ENCODE assay signal across 8 mouse cellular contexts in the genomic region with DNA sequence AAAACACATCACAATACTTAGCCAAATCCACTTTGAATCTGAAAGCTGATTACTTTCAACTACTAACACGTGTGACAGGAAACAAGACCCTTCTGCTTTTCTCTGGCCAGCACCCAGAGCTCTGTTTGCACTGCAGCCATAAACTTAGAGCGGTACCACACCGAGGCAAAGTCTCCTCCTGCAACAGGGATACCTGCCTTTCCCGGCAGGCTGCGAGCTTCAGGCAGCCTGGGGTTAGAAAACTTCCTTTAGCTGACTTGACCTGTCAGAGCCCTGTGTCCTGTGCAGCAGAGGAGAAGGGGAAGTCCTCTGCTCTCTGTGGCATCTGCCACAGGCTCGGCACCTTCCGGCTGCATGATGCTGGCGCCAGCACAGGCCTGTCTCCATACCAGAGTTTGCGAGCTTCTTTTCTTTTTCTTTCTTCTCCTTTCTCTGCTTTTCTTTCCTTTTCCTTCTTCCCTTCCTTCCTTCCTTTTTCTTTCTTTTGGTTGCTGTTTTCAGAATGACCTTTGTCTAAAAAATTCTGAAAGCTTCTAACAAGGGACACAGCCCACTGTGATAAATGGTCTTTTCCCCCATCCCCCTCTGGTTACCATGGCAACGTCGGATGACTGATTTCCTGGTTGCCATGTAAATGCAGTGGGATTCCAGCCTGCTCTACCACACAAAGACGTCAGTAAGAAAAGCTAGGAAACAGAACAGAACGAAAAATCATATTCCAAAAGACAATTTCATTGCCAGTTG. TPM values are rescaled to one million over a fixed set of nuclear protein-coding genes. Genes with fewer than 3 reads are reported as not detected.
A peak's percentile ranks its signal among the peaks of the same experiment; 100 is the strongest.
DNase-seq lines count a peak whose midpoint lies in the region; ATAC-seq and TF ChIP-seq lines count a peak whose summit lies in the region.

No protein-coding gene starts in this region.

- no peaks in the 10 kb centered on the region for H3K27me3 ChIP-seq in hindbrain, embryonic 12.5 days
- no peaks in the 10 kb centered on the region for H3K27me3 ChIP-seq in lung, postnatal 0 days (replicated peaks; ENCODE audit: insufficient read depth, low read length)

- H3K9ac ChIP-seq in hindbrain, embryonic 12.5 days = peak overlapping the region; percentile 65
- H3K9ac ChIP-seq in lung, postnatal 0 days (replicated peaks; ENCODE audit: low read depth) = no peak overlapping the region

- H3K9me3 ChIP-seq in hindbrain, embryonic 12.5 days (replicated peaks) = no peaks in the 10 kb centered on the region
- no peaks in the 10 kb centered on the region for H3K9me3 ChIP-seq in lung, postnatal 0 days (ENCODE audit: low read length)

- TF ChIP-seq EP300 in lung, postnatal 0 days (IDR thresholded peaks at IDR 0.05) = 0 out of 2 replicates have a peak, but pooled peaks have one; percentile 38

- 1% methylated on average over 13 of the region's 13 CpGs for WGBS in hindbrain, embryonic 12.5 days
- 4% methylated on average over 13 of the region's 13 CpGs for WGBS in lung, postnatal 0 days

- peak; percentile 94 for ATAC-seq in hindbrain, embryonic 12.5 days (ENCODE audit: low FRiP score)
- peak; percentile 56 for ATAC-seq in lung, postnatal 0 days

- no peaks in the 10 kb centered on the region for H3K36me3 ChIP-seq in hindbrain, embryonic 12.5 days
- H3K36me3 ChIP-seq in lung, postnatal 0 days (ENCODE audit: insufficient read depth, low read length) = no peaks in the 10 kb centered on the region

- DNase-seq in NIH3T3 (ENCODE audit: low read depth) = peak; percentile 92
- peak; percentile 85 for DNase-seq in cerebellum, adult 9-10 months
- peak; percentile 85 to 88 for DNase-seq in frontal cortex, postnatal 10 days (ENCODE audit: low spot score in 2 of 2)
- DNase-seq in layer of hippocampus, postnatal 14 days (ENCODE audit: low spot score in 2 of 2) = peak; percentile 86 to 95
- peak; percentile 63 for DNase-seq in lung, postnatal 0 days (ENCODE audit: low spot score)
- peak; percentile 92 for DNase-seq in retina, postnatal 1 day
- peak; percentile 78 for DNase-seq in thymus, postnatal 4 days

- H3K4me2 ChIP-seq in hindbrain, embryonic 12.5 days (replicated peaks) = peak overlapping the region; percentile 55
- H3K4me2 ChIP-seq in lung, postnatal 0 days (replicated peaks; ENCODE audit: low read depth, low read length) = peak overlapping the region; percentile 41

- peak overlapping the region; percentile 19 for H3K4me3 ChIP-seq in hindbrain, embryonic 12.5 days
- no peak overlapping the region for H3K4me3 ChIP-seq in lung, postnatal 0 days (ENCODE audit: low read depth, low read length)

- peaks cover 35% of the 10 kb centered on the region for H3K4me1 ChIP-seq in hindbrain, embryonic 12.5 days
- H3K4me1 ChIP-seq in lung, postnatal 0 days (ENCODE audit: insufficient read depth, low read depth, low read length) = peaks cover 14% of the 10 kb centered on the region

- peak overlapping the region; percentile 100 for H3K27ac ChIP-seq in hindbrain, embryonic 12.5 days
- peak overlapping the region; percentile 82 for H3K27ac ChIP-seq in lung, postnatal 0 days (ENCODE audit: low read length)

- no peak for TF ChIP-seq CTCF in lung, postnatal 0 days (IDR thresholded peaks at IDR 0.05)

RNA-seq across cellular contexts. Expression of a gene that starts 9.4 kb away (rescaled TPM):
- 203 and 213 TPM in 2 replicates for polyA plus RNA-seq in hindbrain, embryonic 12.5 days (2016; fragmentation: Nextera tagmentation; extraction: Ambion mirVana)
- 100 to 1,000 TPM; 384 to 437 TPM for total RNA-seq in layer of hippocampus, postnatal 14 days (2021)
- polyA plus RNA-seq in lung, postnatal 0 days (2015; fragmentation: Nextera tagmentation; extraction: Ambion mirVana) = 27.9 and 29.5 TPM in 2 replicates
